Mouse (Mus musculus): ENCODE data around the gene 2310030G06Rik. TPM values are rescaled to one million over a fixed set of nuclear protein-coding genes. Genes with fewer than 3 reads are reported as not detected.

Gene 2310030G06Rik
- polyA plus RNA-seq, 1 experiment from 2014 or later: 9.2 TPM

DNA sequence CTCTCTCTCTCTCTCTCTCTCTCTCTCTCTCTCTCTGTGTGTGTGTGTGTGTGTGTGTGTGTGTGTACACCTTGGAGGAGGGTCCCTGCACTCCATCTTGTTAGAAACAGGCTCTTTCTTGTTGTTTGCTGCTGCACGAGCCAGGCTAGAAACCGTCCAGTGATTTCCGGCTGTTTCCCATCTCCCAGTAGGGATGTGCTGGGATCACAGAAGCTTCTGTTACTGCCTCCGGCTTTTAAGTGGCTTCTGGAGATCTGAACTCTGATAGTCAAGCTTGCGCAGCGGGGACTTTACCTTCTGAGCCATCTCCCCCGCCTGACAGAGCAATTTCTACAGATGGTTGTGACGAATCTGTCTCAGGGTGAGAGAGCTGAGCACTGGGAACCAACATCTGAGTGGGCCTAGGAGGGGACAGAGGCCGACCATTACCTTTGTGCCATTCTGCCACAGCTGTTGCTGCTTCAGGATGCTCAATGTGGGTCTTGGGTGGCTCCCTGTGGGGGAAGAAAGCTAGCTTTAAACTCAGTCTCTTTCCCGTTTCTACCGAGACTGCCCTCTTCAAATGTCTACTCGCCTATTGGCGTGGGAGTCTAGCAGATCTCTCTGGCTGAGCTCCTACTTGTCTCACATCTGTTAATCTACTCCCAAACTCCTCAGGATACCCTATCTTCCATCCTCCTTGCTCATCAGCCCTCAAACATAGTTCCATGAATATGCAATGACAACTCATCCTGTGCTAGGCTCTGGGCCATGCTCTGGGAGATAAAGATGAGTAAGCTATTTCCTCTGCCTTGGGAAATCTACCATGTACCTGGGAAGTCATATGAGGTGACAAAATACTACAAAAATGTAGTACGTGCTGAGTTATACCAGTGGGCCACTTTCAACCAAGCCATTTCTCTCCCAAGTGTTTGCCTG is 5.2 kb downstream of the 2310030G06Rik start:
- Histone ChIP-seq H3K36me3 (no peaks in the 10 kb centered on the region), H3K9me3 (replicated peaks) (no peaks in the 10 kb centered on the region), H3K4me3 (no peak overlapping the region), H3K27me3 (no peaks in the 10 kb centered on the region), H3K27ac (no peak overlapping the region), H3K4me2 (no peak overlapping the region), H3K9ac (no peak overlapping the region), H3K4me1 (replicated peaks) (peaks cover 25% of the 10 kb centered on the region)
- no peak for ATAC-seq (replicated peaks; ENCODE audit: insufficient number of reproducible peaks, insufficient read depth, low FRiP score, low read depth)
- 80% methylated on average over 14 of the region's 14 CpGs for WGBS

DNA sequence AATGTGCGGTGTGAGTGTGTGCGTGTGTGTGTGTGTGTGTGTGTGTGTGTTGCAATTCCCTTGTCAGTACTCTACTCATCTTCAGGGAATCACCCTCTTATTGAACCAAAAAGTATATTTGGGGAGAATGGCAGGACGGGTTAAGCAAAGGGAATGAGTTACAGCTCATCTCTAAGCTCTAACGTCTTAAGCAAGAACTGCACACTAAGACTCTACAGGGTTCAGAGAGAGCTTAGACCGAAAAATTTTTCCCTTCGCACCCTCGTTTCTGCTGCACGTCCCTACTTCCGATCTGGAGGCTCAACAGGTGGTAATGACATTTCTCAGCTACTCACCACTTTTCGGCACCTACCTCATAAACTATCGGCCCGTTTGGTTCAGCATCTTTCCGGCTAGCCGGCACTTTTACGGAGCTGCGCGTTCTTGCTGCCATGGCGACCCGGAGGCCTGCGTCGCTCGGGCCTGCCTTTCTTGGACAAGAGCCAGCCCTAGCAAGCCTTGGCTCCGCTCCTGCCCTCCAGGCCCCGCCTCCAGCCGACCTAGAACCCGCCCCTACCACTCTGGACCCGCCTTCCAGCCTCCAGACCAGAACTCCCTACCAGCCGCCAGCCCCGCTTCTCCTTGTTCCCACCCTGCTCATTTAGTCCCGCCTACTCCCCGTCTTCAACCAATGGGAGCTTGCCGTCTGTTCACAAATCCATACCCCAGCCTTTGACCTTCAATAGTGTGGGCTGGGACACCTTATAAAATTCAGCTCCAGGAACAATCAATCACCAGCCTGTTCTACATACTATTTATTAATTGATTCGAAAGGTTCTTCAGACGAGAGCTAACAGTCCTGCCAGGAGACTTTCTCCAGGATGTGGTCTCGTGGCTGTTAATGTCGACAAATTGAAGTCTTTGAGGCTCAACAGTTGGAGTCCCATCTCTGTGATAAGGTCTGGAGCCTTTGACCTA is 7.1 kb downstream of the 2310030G06Rik start, which contains the start of gene Dixdc1:
Dixdc1 (minus strand) TSS at position 604 of the 957 bp plus-strand sequence.
- 0 out of 2 replicates have a peak within 1 kb of the TSS, but pooled peaks have one; percentile 2 for H3K9ac ChIP-seq
- no peaks in the 10 kb centered on the region for H3K36me3 ChIP-seq
- H3K27me3 ChIP-seq: no peaks in the 10 kb centered on the region
- ATAC-seq (replicated peaks; ENCODE audit: insufficient number of reproducible peaks, insufficient read depth, low FRiP score, low read depth): peak; percentile 98
- WGBS: 11% methylated on average over 36 of the region's 36 CpGs
- peak within 1 kb of the TSS; percentile 73 for H3K27ac ChIP-seq
- peaks cover 23% of the 10 kb centered on the region for H3K4me1 ChIP-seq (replicated peaks)
- H3K4me3 ChIP-seq: peak within 1 kb of the TSS; percentile 44
- H3K4me2 ChIP-seq: peak within 1 kb of the TSS; percentile 71
- no peaks in the 10 kb centered on the region for H3K9me3 ChIP-seq (replicated peaks)

DNA sequence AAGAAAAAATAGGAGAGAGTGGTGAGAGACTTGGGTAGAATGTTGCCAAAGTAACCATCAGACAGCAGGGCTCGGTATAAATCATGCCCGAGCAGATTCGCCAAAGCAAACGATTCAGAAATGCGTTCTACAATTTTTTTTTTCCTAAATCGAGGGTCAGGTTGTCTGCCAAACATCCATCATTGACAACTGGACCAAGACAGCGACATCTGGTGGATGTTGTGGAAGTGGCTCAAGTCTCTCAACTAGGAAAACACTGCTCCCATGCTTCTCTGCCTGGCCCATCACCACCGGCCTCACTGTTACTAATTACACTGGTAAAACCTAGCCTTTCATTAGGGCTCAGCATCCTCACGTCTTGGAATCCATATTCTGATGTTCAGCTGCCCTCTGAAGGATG is 11.3 kb downstream of the 2310030G06Rik start:
- no peak for ATAC-seq (replicated peaks; ENCODE audit: insufficient number of reproducible peaks, insufficient read depth, low FRiP score, low read depth)
- Histone ChIP-seq H3K4me1 (replicated peaks) (peaks cover 17% of the 10 kb centered on the region), H3K27me3 (no peaks in the 10 kb centered on the region), H3K9ac (no peak overlapping the region), H3K9me3 (replicated peaks) (no peaks in the 10 kb centered on the region), H3K27ac (no peak overlapping the region), H3K4me3 (no peak overlapping the region), H3K4me2 (peak overlapping the region; percentile 31; the same call in 1 of the 2 replicates), H3K36me3 (no peaks in the 10 kb centered on the region)
- 4% methylated on average over 9 of the region's 9 CpGs for WGBS

DNA sequence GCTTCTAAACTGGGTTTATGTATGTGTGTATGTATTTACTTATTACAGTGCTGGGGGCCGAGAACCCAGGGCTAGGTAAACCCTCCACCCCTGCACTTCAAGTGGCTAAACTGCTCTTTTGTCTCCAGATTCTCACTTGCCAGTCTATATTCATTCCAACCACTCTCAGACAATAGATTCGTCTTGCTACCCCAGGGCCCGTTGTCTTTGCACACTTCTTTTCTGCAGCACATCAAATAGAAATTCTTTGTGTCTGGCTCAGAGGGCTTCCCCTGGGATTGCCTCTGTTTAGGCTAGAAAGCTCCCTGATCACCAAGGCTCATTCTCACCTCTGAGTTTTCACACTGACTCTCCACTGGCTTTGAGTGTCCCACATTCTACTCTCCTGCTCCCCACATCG is 13.8 kb downstream of the 2310030G06Rik start:
- ATAC-seq (replicated peaks; ENCODE audit: insufficient number of reproducible peaks, insufficient read depth, low FRiP score, low read depth): no peak
- 34% methylated on average over 4 of the region's 4 CpGs for WGBS
- H3K9me3 ChIP-seq (replicated peaks): no peaks in the 10 kb centered on the region
- no peak overlapping the region for H3K4me2 ChIP-seq
- H3K27ac ChIP-seq: no peak overlapping the region
- peaks cover 3% of the 10 kb centered on the region for H3K4me1 ChIP-seq (replicated peaks)
- H3K4me3 ChIP-seq: no peak overlapping the region
- H3K27me3 ChIP-seq: no peaks in the 10 kb centered on the region
- no peaks in the 10 kb centered on the region for H3K36me3 ChIP-seq
- H3K9ac ChIP-seq: no peak overlapping the region

DNA sequence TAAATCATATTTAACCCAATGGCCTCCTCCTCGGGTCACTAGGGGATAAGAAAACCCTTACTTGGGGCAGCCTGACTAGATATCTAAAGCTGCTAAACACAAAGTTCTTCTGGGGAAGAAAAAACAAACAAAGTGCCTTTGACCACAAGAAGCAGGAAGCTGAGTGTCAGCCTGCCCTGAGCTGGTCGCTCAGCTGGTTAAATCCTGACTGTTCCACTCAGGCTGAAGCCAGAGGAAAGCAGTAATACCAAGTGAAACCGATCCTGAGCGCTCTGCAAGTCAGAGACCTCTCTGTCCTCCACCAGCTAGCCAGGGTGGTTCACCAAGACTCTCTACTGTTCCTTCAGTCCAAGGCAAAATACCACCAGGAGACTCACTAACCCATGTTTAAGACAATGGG is 16.7 kb downstream of the 2310030G06Rik start:
- Histone ChIP-seq H3K4me3 (no peak overlapping the region), H3K4me2 (no peak overlapping the region), H3K36me3 (no peaks in the 10 kb centered on the region), H3K9ac (no peak overlapping the region), H3K27ac (no peak overlapping the region), H3K9me3 (replicated peaks) (no peaks in the 10 kb centered on the region), H3K27me3 (no peaks in the 10 kb centered on the region), H3K4me1 (replicated peaks) (peaks cover 26% of the 10 kb centered on the region)
- WGBS: 37% methylated on average over 4 of the region's 4 CpGs
- ATAC-seq (replicated peaks; ENCODE audit: insufficient number of reproducible peaks, insufficient read depth, low FRiP score, low read depth): no peak

DNA sequence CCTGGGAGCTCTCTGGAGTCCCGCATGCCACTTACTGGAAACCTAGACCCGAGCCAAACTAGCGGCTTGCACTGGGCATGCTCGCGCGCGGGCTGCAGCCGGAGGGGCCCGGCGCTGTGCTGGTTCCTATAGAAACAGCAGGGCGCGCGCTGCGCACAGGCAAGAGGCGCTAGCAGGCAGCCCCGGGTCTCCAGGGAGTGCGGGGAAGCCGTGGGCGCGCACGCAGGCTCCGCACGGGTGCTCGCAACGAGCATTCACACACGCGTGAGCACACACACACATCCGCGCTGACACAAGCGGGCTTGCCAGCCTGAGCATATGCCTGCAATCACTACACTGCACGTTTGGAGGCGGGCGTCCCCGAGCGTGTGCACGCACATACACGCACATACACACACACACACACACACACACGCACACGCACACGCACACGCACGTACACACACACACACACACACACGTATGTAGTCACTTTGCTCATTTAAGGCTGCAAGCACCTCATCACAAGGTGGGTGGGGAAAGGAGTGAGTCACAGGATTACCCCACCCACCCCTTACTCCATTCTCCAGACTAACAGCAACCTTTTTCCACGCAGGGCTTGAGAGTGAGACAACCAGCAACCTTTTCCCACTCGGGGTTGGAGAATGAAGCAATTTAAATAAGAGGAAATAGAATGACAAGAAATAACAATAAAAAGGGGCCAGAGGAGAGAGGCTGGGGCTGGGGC is 18.2 kb downstream of the 2310030G06Rik start:
- Histone ChIP-seq H3K4me2 (peak overlapping the region; percentile 86), H3K9me3 (replicated peaks) (no peaks in the 10 kb centered on the region), H3K4me1 (replicated peaks) (peaks cover 35% of the 10 kb centered on the region), H3K27ac (peak overlapping the region; percentile 95), H3K27me3 (no peaks in the 10 kb centered on the region), H3K36me3 (no peaks in the 10 kb centered on the region), H3K4me3 (peak overlapping the region; percentile 71), H3K9ac (peak overlapping the region; percentile 65)
- ATAC-seq (replicated peaks; ENCODE audit: insufficient number of reproducible peaks, insufficient read depth, low FRiP score, low read depth): peak; percentile 89
- WGBS: under 1% methylated on average over 45 of the region's 45 CpGs

DNA sequence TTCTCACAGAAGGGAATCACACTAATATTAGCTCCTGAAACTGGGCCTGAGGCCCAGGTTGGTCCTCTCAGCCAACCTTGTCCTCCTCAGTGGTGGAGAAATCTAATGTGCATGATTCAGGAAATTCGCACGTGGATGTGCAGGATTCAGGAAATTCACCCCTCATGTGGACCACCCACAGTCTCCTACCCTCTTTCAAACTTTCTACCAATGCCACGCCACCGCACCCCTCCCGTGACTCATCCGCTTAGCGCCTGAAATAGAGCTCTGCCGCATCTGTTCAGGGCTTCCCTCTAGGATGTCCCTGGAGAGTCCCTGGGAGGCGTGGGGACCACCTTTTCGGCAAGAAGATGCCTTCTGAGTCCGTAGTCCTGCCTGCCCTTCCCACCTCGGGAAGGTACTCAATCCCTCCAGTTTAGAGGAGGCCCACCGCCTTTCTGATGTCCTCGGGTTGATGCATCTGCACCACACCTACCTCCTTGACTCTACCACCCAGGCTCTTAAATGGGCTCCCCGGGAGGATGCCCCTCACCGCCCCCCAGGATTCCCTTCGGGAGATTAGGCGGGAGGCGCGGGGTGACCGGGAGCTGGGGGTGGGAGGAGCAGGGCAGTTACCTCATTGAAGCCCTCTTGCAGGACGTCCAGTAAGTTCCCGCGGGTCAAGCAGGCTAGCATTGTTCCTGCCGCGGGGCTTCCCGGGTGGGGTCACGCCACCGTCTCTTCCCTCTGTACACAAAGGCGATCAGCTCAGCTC is 19.0 kb downstream of the 2310030G06Rik start:
- Histone ChIP-seq H3K4me2 (peak overlapping the region; percentile 86), H3K4me1 (replicated peaks) (peaks cover 42% of the 10 kb centered on the region), H3K9ac (peak overlapping the region; percentile 65), H3K9me3 (replicated peaks) (no peaks in the 10 kb centered on the region), H3K27ac (peak overlapping the region; percentile 95), H3K4me3 (peak overlapping the region; percentile 71), H3K27me3 (no peaks in the 10 kb centered on the region), H3K36me3 (no peaks in the 10 kb centered on the region)
- ATAC-seq (replicated peaks; ENCODE audit: insufficient number of reproducible peaks, insufficient read depth, low FRiP score, low read depth): peak; percentile 23
- 5% methylated on average over 30 of the region's 30 CpGs for WGBS

DNA sequence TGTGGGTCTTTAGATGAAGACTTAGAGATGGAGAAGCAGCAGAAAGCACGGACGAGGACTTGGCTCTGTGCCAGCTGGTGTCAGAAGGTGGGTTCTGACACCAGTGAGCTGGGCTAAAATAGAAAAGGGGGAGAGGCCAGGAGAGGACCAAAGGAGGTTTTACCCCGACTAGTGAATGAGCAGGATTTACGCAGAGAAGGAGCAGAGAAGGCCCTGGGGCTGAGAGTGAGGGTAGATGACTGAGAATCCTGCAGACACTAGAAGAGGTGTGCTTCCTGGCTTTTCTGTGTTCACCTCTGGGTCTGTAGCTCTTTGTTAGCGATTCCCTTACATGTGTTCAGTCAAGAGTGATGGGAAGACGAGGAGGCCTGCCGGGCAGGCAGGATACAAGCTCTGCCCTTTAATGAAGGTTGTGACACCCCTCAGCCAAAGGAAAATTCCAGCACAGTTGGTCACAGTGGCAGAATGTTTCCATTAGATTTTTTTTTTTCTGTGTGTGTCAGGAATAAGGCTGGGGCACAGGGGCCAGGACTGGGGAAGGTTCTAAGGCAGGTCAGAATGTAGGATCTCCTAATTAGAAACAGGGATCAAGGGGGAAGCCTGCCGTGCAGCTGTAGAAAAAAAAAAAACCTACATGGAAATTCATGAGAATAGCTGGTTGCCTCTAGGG is 20.3 kb downstream of the 2310030G06Rik start:
- ATAC-seq (replicated peaks; ENCODE audit: insufficient number of reproducible peaks, insufficient read depth, low FRiP score, low read depth): no peak
- H3K4me2 ChIP-seq: peak overlapping the region; percentile 86
- peak overlapping the region; percentile 71; the same call in 1 of the 2 replicates for H3K4me3 ChIP-seq
- no peaks in the 10 kb centered on the region for H3K36me3 ChIP-seq
- H3K9me3 ChIP-seq (replicated peaks): no peaks in the 10 kb centered on the region
- 34% methylated on average over 8 of the region's 8 CpGs for WGBS
- no peaks in the 10 kb centered on the region for H3K27me3 ChIP-seq
- no peak overlapping the region for H3K9ac ChIP-seq
- peaks cover 54% of the 10 kb centered on the region for H3K4me1 ChIP-seq (replicated peaks)
- H3K27ac ChIP-seq: peak overlapping the region; percentile 95

DNA sequence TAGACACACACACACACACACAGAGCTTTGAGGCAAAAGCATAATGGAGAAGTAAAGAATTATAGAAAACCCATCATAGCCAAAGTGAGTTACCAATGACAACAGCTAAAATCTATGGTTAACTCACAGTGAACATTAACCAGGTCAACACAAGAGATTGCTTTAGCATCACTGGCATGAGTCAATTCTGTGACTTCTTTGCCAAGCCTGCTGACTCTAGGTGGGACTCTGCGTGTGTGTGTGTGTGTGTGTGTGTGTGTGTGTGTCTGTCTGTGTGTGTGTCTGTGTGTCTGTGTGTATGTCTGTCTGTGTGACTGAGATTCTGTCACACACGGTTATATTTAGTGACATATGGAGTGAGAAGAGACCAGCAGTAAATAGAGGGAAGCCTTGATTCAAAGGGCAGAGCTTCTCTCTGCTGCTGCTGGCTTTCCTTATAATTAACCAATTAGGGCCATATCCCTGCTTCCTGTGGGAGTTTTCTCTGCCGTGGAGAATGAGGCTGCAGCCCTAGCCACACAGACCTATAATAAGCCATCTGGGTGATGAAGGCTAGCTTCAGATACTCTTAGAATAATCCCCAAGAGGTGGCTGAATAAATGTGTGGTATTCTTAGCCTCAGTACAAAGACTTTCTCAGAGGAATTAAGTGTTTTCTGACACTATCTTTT is 21.5 kb downstream of the 2310030G06Rik start:
- H3K4me1 ChIP-seq (replicated peaks): peaks cover 56% of the 10 kb centered on the region
- ATAC-seq (replicated peaks; ENCODE audit: insufficient number of reproducible peaks, insufficient read depth, low FRiP score, low read depth): no peak

More for the DNA sequence above, 21.5 kb downstream of the 2310030G06Rik start:
- H3K27me3 ChIP-seq: no peaks in the 10 kb centered on the region
- no peaks in the 10 kb centered on the region for H3K9me3 ChIP-seq (replicated peaks)
- no peaks in the 10 kb centered on the region for H3K36me3 ChIP-seq
- 41% methylated on average over 3 of the region's 3 CpGs for WGBS
- H3K4me3 ChIP-seq: no peak overlapping the region
- 0 out of 2 replicates have a peak overlapping the region, but pooled peaks have one; percentile 6 for H3K4me2 ChIP-seq
- H3K27ac ChIP-seq: peak overlapping the region; percentile 95
- no peak overlapping the region for H3K9ac ChIP-seq
